Mouse (Mus musculus) neural tube, embryonic 12.5 days (tissue): ENCODE data around the gene Tnfrsf9. TPM values are rescaled to one million over a fixed set of nuclear protein-coding genes. Genes with fewer than 3 reads are reported as not detected.

ENCODE experiments used
- ATAC-seq: fragments of 200-750 bp; cut with Nextera tagmentation; 2 replicates; pipeline ENCODE4 v1.8.0; 2017; ENCODE audit warnings: low read depth, mild to moderate bottlenecking, moderate TSS enrichment, moderate library complexity; ENCODE audit not compliant: low FRiP score
- H3K27ac ChIP-seq: fragments of 300-500 bp; sonication (generic); 2 replicates; pipeline ENCODE4 v1.5.1; 2016
- H3K27me3 ChIP-seq: fragments of 300-500 bp; sonication (generic); replicated peaks from 2 replicates; pipeline ENCODE4 v1.6.1; 2016; ENCODE audit warnings: mild to moderate bottlenecking
- H3K36me3 ChIP-seq: fragments of 300-500 bp; sonication (generic); 2 replicates; pipeline ENCODE4 v1.6.1; 2016; ENCODE audit warnings: mild to moderate bottlenecking
- H3K4me1 ChIP-seq: fragments of 300-500 bp; sonication (generic); 2 replicates; pipeline ENCODE4 v1.6.1; 2016
- H3K4me2 ChIP-seq: fragments of 300-500 bp; sonication (generic); replicated peaks from 2 replicates; pipeline ENCODE4 v1.6.1; 2016; ENCODE audit warnings: mild to moderate bottlenecking
- H3K4me3 ChIP-seq: fragments of 300-500 bp; sonication (generic); 2 replicates; pipeline ENCODE4 v1.5.1; 2016
- H3K9ac ChIP-seq: fragments of 300-500 bp; sonication (generic); 2 replicates; pipeline ENCODE4 v1.6.1; 2016; ENCODE audit warnings: mild to moderate bottlenecking
- H3K9me3 ChIP-seq: fragments of 300-500 bp; sonication (generic); 2 replicates; pipeline ENCODE4 v1.6.1; 2016; ENCODE audit warnings: mild to moderate bottlenecking
- WGBS: fragments of 180-500 bp; shearing (Covaris S2); methylation state at CpG from one replicate; pipeline ENCODE4 v1.1.7; 2016; 5-methylcytosine and 5-hydroxymethylcytosine counted together
- polyA plus RNA-seq: library from polyadenylated mRNA; unstranded; fragments of >200 nt; fragmentation: Nextera tagmentation; extraction: Ambion mirVana; gene quantifications from 2 replicates; pipeline ENCODE4 v1.2.1, GENCODE M21; 2016

The Tnfrsf9 gene
- polyA plus RNA-seq, 1 experiment from 2014 or later, result 0.29 TPM

DNA sequence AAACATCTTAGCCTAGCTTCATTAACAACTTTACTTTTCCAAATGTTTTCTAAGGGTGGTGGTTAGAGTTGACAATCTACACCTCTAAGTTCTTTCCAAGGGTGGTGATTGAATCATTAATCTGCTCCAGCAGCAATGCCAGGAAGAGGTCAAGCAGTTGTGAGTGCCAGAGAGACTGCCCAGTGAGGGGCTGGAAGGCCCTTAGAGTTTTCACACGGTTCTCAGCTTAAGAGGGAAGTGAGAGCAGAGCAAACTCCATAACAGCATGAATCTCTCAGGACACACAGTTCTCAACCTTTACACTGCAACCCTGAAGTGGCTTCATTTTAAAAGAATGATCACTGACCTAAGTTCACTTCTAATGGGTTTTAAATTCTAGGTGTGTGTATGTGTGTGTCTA lies 60.8 kb downstream of the Tnfrsf9 start:
- Histone ChIP-seq H3K27ac (no peak overlapping the region), H3K27me3 (no peaks in the 10 kb centered on the region; the same call in 1 of the 2 replicates), H3K36me3 (no peaks in the 10 kb centered on the region), H3K4me2 (no peak overlapping the region), H3K4me3 (no peak overlapping the region), H3K9me3 (no peaks in the 10 kb centered on the region), H3K9ac (no peak overlapping the region), H3K4me1 (no peaks in the 10 kb centered on the region)
- no peak for ATAC-seq
- WGBS, result 49% methylated on average over 1 of the region's 1 CpGs

DNA sequence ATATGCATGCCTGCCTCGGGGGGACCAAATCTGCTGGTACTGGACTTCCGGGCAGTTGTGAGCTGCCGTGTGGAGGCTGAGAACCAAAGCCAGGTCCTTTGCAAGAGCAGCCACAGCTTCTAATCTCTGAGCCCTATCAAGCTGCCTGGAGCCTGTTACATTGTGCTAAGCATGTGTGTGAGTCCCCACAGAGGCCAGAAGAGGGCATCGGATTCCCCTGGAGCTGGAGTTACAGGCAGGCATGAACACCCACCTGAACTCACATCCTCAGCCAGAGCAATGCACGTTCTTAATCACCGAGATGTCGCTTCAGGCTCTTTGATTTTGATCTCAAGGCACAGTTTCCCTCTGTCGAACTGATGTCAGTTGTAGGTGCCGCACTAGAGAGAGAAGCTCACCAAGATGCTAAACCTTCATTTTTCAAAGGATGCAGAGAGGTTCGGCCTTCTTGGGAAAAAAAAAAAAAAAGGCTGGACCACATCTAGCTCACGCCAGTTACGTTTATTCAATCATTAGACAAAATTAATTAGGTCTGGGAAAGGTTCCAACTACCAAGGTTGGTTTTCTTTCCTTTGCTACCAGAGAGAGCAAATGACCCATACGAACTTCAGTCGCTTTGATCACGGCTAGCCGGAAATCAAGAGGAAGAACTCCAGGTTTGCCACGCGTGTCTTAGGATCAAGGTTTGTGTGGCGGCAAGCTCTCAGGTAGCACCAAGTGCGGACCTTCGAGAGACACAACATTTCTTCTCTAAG lies 64.0 kb downstream of the Tnfrsf9 start:
- Histone ChIP-seq H3K27ac (no peak overlapping the region), H3K9ac (no peak overlapping the region), H3K4me3 (no peak overlapping the region), H3K4me1 (no peaks in the 10 kb centered on the region), H3K36me3 (no peaks in the 10 kb centered on the region), H3K4me2 (no peak overlapping the region), H3K27me3 (no peaks in the 10 kb centered on the region; the same call in 1 of the 2 replicates), H3K9me3 (no peaks in the 10 kb centered on the region)
- ATAC-seq, result no peak
- WGBS, result 93% methylated on average over 21 of the region's 21 CpGs

DNA sequence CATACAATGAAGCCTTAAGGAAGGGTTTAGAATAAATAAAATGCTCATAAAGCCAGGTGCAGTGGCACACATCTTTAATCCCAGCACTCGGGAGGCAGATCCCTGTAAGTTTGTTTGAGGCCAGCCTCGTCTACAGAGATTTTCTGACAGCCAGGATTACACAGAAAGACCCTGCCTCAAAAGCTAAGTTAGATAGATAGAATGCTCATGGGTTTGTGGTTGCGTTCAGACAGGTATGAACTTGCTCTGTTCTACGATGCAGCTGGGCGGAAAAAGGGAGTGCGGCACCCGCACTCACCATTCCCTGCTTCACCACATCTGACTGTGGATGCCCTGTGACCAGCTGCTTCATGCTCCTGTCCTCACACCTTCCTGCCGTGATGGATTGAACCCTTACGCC lies 65.1 kb downstream of the Tnfrsf9 start:
- H3K27ac ChIP-seq, result no peak overlapping the region
- H3K4me2 ChIP-seq, result no peak overlapping the region
- no peaks in the 10 kb centered on the region for H3K36me3 ChIP-seq
- ATAC-seq, result no peak
- no peaks in the 10 kb centered on the region; the same call in 1 of the 2 replicates for H3K27me3 ChIP-seq
- H3K9me3 ChIP-seq, result no peaks in the 10 kb centered on the region
- no peaks in the 10 kb centered on the region for H3K4me1 ChIP-seq
- WGBS, result 85% methylated on average over 9 of the region's 9 CpGs
- no peak overlapping the region for H3K4me3 ChIP-seq
- H3K9ac ChIP-seq, result no peak overlapping the region

DNA sequence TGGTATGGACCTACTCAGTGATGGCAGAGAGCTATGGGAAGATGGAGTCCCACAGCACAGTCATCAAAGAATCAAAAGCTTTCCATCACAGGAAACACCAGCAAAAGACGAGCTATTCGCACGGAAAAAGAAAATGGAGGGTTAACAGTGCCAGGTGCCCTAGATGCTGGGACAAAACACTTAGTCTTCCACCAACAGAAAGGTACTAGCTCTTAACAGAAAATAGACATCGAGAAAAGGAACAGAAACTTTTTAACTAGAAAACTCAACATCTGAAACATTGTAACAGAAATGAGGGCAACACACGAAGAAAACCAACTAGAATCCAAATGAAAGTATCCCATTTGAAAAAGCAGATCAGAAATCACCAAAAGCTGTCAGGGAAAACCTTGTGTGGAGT lies 65.8 kb downstream of the Tnfrsf9 start:
- no peaks in the 10 kb centered on the region for H3K4me1 ChIP-seq
- no peaks in the 10 kb centered on the region for H3K36me3 ChIP-seq
- 86% methylated on average over 5 of the region's 5 CpGs for WGBS
- no peaks in the 10 kb centered on the region; the same call in 1 of the 2 replicates for H3K27me3 ChIP-seq
- no peak for ATAC-seq
- H3K27ac ChIP-seq, result no peak overlapping the region
- H3K9me3 ChIP-seq, result no peaks in the 10 kb centered on the region
- no peak overlapping the region for H3K9ac ChIP-seq
- H3K4me3 ChIP-seq, result no peak overlapping the region
- no peak overlapping the region for H3K4me2 ChIP-seq

DNA sequence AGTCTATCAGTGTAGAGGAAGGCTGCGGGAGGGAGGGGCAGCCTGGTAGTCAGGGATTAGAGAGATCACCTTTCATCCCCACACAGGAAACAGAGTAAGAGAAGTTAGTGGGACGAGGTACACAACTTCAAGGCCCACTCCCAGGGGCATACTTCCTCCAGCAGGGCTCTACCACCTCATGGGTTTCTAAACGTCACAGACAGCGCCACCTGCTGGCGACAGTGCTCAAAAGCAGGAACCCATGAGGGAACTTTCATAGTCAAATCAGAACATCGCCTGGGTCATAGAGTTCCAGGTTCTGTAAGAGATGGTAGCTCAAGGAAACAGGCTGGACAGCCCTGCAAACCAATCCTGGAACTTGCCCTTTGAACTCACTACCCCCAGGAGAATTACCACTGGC lies 75.8 kb downstream of the Tnfrsf9 start:
- 48% methylated on average over 6 of the region's 6 CpGs for WGBS
- no peaks in the 10 kb centered on the region for H3K4me1 ChIP-seq
- H3K27me3 ChIP-seq, result no peaks in the 10 kb centered on the region
- ATAC-seq, result no peak
- no peak overlapping the region for H3K9ac ChIP-seq
- H3K4me2 ChIP-seq, result no peak overlapping the region
- H3K4me3 ChIP-seq, result no peak overlapping the region
- no peaks in the 10 kb centered on the region for H3K36me3 ChIP-seq
- no peaks in the 10 kb centered on the region for H3K9me3 ChIP-seq
- no peak overlapping the region for H3K27ac ChIP-seq

Other genes starting within 250 kb of the Tnfrsf9 start
- 56.1 and 60.3 TPM in 2 replicates for gene Errfi1, start 60.6 kb upstream of the Tnfrsf9 start, polyA plus RNA-seq
- gene Park7, start 125 bp upstream of the Tnfrsf9 start, polyA plus RNA-seq, result 371 and 380 TPM in 2 replicates
- gene Uts2, start 82.5 kb downstream of the Tnfrsf9 start, polyA plus RNA-seq, result 0.97 and 1.5 TPM in 2 replicates
- gene Per3, start 130.1 kb downstream of the Tnfrsf9 start, polyA plus RNA-seq, result 3.4 and 3.6 TPM in 2 replicates
- gene Vamp3, start 143.4 kb downstream of the Tnfrsf9 start, polyA plus RNA-seq, result 65.4 and 70.7 TPM in 2 replicates
- gene Gm13090, start 175.0 kb downstream of the Tnfrsf9 start, polyA plus RNA-seq, result 0.38 TPM in 1 of 2 replicates, not detected in the other